Mouse (Mus musculus): ENCODE data around the gene Dnajc13. TPM values are rescaled to one million over a fixed set of nuclear protein-coding genes. Genes with fewer than 3 reads are reported as not detected.

Dnajc13 gene
- polyA plus RNA-seq, 2 experiments: 7.0 to 15.6 TPM

GRCm38 (mm10) chr9:104165926-104166325, 96.8 kb downstream of the Dnajc13 start:
- Histone ChIP-seq H3K36me3 (replicated peaks; ENCODE audit: control insufficient read depth, insufficient read depth, low read depth) (peaks cover 15% of the 10 kb centered on the region), H3K4me1 (replicated peaks; ENCODE audit: control insufficient read depth in 2 of 2, insufficient read depth in 2 of 2, low read length in 1 of 2) (no peaks in the 10 kb centered on the region), H3K4me3 (ENCODE audit: insufficient read depth in 1 of 2, low read depth in 2 of 2, low read length in 2 of 2) (no peak overlapping the region), H3K4me2 (ENCODE audit: low read depth) (no peak overlapping the region), H3K27ac (no peak overlapping the region), H3K27me3 (ENCODE audit: control insufficient read depth, insufficient read depth, low read length) (no peaks in the 10 kb centered on the region), H3K9me3 (ENCODE audit: control insufficient read depth, low read length) (no peaks in the 10 kb centered on the region), H3K9ac (replicated peaks) (no peak overlapping the region)
- DNase-seq (ENCODE audit: low read depth in 3 of 3, low spot score in 3 of 3) (no peak), ATAC-seq (ENCODE audit: insufficient read depth) (no peak)
- 78% methylated on average over 5 of the region's 5 CpGs for WGBS (ENCODE audit: insufficient replicate concordance)
- TF ChIP-seq EP300 (IDR thresholded peaks at IDR 0.05; ENCODE audit: low read depth): no peak
- TF ChIP-seq CTCF (IDR thresholded peaks at IDR 0.05; ENCODE audit: low read depth): no peak

- DNase-seq (ENCODE audit: low read depth in 3 of 3, low spot score in 3 of 3): no peak
Measured at GRCm38 (mm10) chr9:104164194-104164593, 98.5 kb downstream of the Dnajc13 start.

GRCm38 (mm10) chr9:104161117-104161516, 101.6 kb downstream of the Dnajc13 start:
- Histone ChIP-seq H3K4me2 (ENCODE audit: low read depth) (no peak overlapping the region), H3K27ac (no peak overlapping the region), H3K9me3 (ENCODE audit: control insufficient read depth, low read length) (no peaks in the 10 kb centered on the region), H3K4me1 (replicated peaks; ENCODE audit: control insufficient read depth in 2 of 2, insufficient read depth in 2 of 2, low read length in 1 of 2) (no peaks in the 10 kb centered on the region), H3K36me3 (replicated peaks; ENCODE audit: control insufficient read depth, insufficient read depth, low read depth) (peaks cover 19% of the 10 kb centered on the region), H3K27me3 (ENCODE audit: control insufficient read depth, insufficient read depth, low read length) (no peaks in the 10 kb centered on the region), H3K4me3 (ENCODE audit: insufficient read depth in 1 of 2, low read depth in 2 of 2, low read length in 2 of 2) (no peak overlapping the region), H3K9ac (replicated peaks) (no peak overlapping the region)
- TF ChIP-seq CTCF (IDR thresholded peaks at IDR 0.05; ENCODE audit: low read depth): no peak
- TF ChIP-seq EP300 (IDR thresholded peaks at IDR 0.05; ENCODE audit: low read depth): no peak
- peak; percentile 68 for ATAC-seq (ENCODE audit: insufficient read depth)
- peak; percentile 7 to 23 (median 11) for DNase-seq (ENCODE audit: low read depth in 3 of 3, low spot score in 3 of 3)
- 68% methylated on average over 7 of the region's 7 CpGs for WGBS (ENCODE audit: insufficient replicate concordance)

More at GRCm38 (mm10) chr9:104164194-104164593, 98.5 kb downstream of the Dnajc13 start:
- peaks cover 18% of the 10 kb centered on the region for H3K36me3 ChIP-seq (replicated peaks; ENCODE audit: control insufficient read depth, insufficient read depth, low read depth)
- no peaks in the 10 kb centered on the region for H3K27me3 ChIP-seq (ENCODE audit: control insufficient read depth, insufficient read depth, low read length)
- TF ChIP-seq CTCF (IDR thresholded peaks at IDR 0.05; ENCODE audit: low read depth) (no peak), EP300 (IDR thresholded peaks at IDR 0.05; ENCODE audit: low read depth) (no peak)
- H3K9ac ChIP-seq (replicated peaks): no peak overlapping the region
- H3K4me1 ChIP-seq (replicated peaks; ENCODE audit: control insufficient read depth in 2 of 2, insufficient read depth in 2 of 2, low read length in 1 of 2): no peaks in the 10 kb centered on the region
- H3K27ac ChIP-seq: no peak overlapping the region
- ATAC-seq (ENCODE audit: insufficient read depth): no peak
- 74% methylated on average over 5 of the region's 5 CpGs for WGBS (ENCODE audit: insufficient replicate concordance)
- H3K4me2 ChIP-seq (ENCODE audit: low read depth): no peak overlapping the region
- no peaks in the 10 kb centered on the region for H3K9me3 ChIP-seq (ENCODE audit: control insufficient read depth, low read length)
- H3K4me3 ChIP-seq (ENCODE audit: insufficient read depth in 1 of 2, low read depth in 2 of 2, low read length in 2 of 2): no peak overlapping the region

- WGBS (ENCODE audit: insufficient replicate concordance): 89% methylated on average over 7 of the region's 7 CpGs
- Histone ChIP-seq H3K27me3 (ENCODE audit: control insufficient read depth, insufficient read depth, low read length) (no peaks in the 10 kb centered on the region), H3K27ac (no peak overlapping the region), H3K4me3 (ENCODE audit: insufficient read depth in 1 of 2, low read depth in 2 of 2, low read length in 2 of 2) (no peak overlapping the region), H3K9ac (replicated peaks) (no peak overlapping the region), H3K36me3 (replicated peaks; ENCODE audit: control insufficient read depth, insufficient read depth, low read depth) (peaks cover 12% of the 10 kb centered on the region), H3K4me1 (replicated peaks; ENCODE audit: control insufficient read depth in 2 of 2, insufficient read depth in 2 of 2, low read length in 1 of 2) (no peaks in the 10 kb centered on the region), H3K4me2 (ENCODE audit: low read depth) (no peak overlapping the region), H3K9me3 (ENCODE audit: control insufficient read depth, low read length) (no peaks in the 10 kb centered on the region)
- TF ChIP-seq CTCF (IDR thresholded peaks at IDR 0.05; ENCODE audit: low read depth) (no peak), EP300 (IDR thresholded peaks at IDR 0.05; ENCODE audit: low read depth) (no peak)
- ATAC-seq (ENCODE audit: insufficient read depth) (no peak), DNase-seq (ENCODE audit: low read depth in 3 of 3, low spot score in 3 of 3) (no peak)
Measured at GRCm38 (mm10) chr9:104157291-104157690, 105.4 kb downstream of the Dnajc13 start.

GRCm38 (mm10) chr9:104156506-104156905, 106.2 kb downstream of the Dnajc13 start:
- no peaks in the 10 kb centered on the region for H3K27me3 ChIP-seq (ENCODE audit: control insufficient read depth, insufficient read depth, low read length)
- no peak overlapping the region for H3K27ac ChIP-seq
- no peak for ATAC-seq (ENCODE audit: insufficient read depth)
- H3K9me3 ChIP-seq (ENCODE audit: control insufficient read depth, low read length): no peaks in the 10 kb centered on the region
- DNase-seq (ENCODE audit: low read depth in 3 of 3, low spot score in 3 of 3): no peak
- H3K4me1 ChIP-seq (replicated peaks; ENCODE audit: control insufficient read depth in 2 of 2, insufficient read depth in 2 of 2, low read length in 1 of 2): no peaks in the 10 kb centered on the region
- 86% methylated on average over 8 of the region's 8 CpGs for WGBS (ENCODE audit: insufficient replicate concordance)
- H3K9ac ChIP-seq (replicated peaks): no peak overlapping the region
- peaks cover 9% of the 10 kb centered on the region for H3K36me3 ChIP-seq (replicated peaks; ENCODE audit: control insufficient read depth, insufficient read depth, low read depth)
- H3K4me3 ChIP-seq (ENCODE audit: insufficient read depth in 1 of 2, low read depth in 2 of 2, low read length in 2 of 2): no peak overlapping the region
- no peak overlapping the region for H3K4me2 ChIP-seq (ENCODE audit: low read depth)
- TF ChIP-seq EP300 (IDR thresholded peaks at IDR 0.05; ENCODE audit: low read depth) (no peak), CTCF (IDR thresholded peaks at IDR 0.05; ENCODE audit: low read depth) (no peak)

Measured in liver, embryonic 14.5 days (tissue).